Mouse (Mus musculus) right cerebral cortex, postnatal 4 days (tissue): ENCODE results near the gene Scarb1.

Experiments
- DNase-seq: peaks from one replicate; pipeline ENCODE4 v3.0.0-alpha.2; 2022

The Scarb1 gene

GRCm38 (mm10) chr5:125330656-125331055, 10.2 kb downstream of the Scarb1 start:
- DNase-seq = no peak

GRCm38 (mm10) chr5:125330191-125330590, 10.7 kb downstream of the Scarb1 start:
- DNase-seq = no peak

GRCm38 (mm10) chr5:125327596-125328385, 13.1 kb downstream of the Scarb1 start:
- no peak for DNase-seq

DNA sequence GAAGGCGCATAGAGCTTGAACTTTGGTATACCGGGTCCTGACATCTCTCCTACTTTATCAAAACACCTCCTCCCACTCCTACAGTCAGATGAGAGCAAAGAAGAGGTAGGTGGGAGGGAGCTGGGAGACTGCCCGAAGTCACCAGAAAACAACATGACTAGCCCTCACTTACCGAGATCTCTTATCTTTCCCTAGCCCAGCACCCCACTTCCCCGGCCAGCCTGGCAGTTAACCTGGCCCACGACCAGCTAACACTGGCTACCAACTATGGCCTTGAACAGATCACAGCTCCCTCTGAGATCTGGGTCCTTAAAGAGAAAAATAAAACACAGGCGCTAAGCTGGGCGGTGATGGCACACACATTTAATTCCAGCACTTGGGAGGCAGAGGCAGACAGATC, 14.5 kb downstream of the Scarb1 start:
- DNase-seq = no peak

DNA sequence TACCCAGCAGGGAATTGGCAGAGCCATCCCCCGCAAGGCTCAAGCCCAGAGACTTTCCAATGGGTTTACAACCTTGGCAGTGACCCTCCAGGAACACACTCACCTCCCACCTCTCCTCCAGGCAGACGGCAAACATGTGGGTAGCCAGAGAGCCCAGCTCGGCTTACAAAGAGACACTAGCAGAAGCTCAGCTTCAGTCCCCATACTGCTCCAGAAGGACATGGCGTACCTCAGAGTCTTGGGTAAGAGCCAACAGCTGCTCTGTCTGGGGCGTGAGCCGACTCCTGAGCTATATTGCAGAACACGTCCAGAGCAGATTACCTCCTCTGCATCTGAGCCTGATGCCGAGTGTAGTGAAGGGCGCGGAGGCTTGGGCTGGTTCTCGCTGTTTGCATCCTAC, 15.0 kb downstream of the Scarb1 start:
- no peak for DNase-seq

GRCm38 (mm10) chr5:125325285-125325684, 15.6 kb downstream of the Scarb1 start:
- DNase-seq = no peak

GRCm38 (mm10) chr5:125323939-125324480, 16.9 kb downstream of the Scarb1 start:
- no peak for DNase-seq

GRCm38 (mm10) chr5:125323128-125323527, 17.8 kb downstream of the Scarb1 start:
- DNase-seq = no peak

- DNase-seq = no peak
Observed at GRCm38 (mm10) chr5:125321836-125322235, 19.1 kb downstream of the Scarb1 start.

- DNase-seq = peak; percentile 41
Observed at GRCm38 (mm10) chr5:125319057-125319800, 21.7 kb downstream of the Scarb1 start.

DNA sequence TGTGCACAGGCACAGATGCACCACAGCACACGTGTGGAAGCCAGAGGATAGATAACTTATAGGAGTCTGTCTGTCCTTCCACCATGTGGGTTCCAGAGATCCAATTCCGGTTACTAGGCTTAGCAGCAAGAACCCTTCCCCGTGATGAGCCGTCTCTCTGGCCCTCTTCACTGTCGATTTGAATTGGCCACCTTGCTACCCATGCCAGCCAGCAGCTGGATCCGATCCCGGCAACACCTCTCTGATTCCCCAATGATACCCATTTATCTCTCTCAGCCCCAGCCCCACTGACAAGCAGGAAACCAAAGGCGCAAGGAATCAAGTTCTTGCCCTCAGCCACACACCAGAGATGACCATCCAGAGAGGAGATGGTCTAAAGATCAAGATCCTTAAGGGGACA, 22.9 kb downstream of the Scarb1 start:
- no peak for DNase-seq

- no peak for DNase-seq
Observed at GRCm38 (mm10) chr5:125317296-125317695, 23.6 kb downstream of the Scarb1 start.

- no peak for DNase-seq
Observed at GRCm38 (mm10) chr5:125316771-125317170, 24.1 kb downstream of the Scarb1 start.

GRCm38 (mm10) chr5:125315110-125315509, 25.8 kb downstream of the Scarb1 start:
- no peak for DNase-seq

GRCm38 (mm10) chr5:125313991-125314390, 26.9 kb downstream of the Scarb1 start:
- no peak for DNase-seq

GRCm38 (mm10) chr5:125312970-125313597, 27.8 kb downstream of the Scarb1 start:
- peak; percentile 27 for DNase-seq

DNA sequence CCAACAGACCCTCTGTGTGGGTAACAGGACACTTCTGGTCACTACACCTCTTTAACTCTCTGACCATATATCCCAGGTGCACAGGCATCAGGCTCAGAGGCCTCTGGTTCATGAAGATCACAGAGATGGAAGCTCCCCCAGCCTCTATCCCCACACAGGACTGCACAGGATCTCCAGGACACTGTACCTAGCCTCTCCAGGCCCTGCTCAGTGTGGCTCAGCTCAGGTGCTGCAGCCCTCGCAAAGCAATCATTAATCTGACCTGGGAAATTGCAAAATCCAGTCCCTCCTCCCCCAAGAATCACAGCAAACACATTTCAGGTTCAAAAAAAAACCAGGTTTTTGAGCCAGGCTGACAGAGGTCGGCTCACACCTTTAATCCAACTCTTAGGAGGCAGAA, 29.9 kb downstream of the Scarb1 start:
- no peak for DNase-seq

- no peak for DNase-seq
Observed at GRCm38 (mm10) chr5:125309193-125309592, 31.7 kb downstream of the Scarb1 start.

DNA sequence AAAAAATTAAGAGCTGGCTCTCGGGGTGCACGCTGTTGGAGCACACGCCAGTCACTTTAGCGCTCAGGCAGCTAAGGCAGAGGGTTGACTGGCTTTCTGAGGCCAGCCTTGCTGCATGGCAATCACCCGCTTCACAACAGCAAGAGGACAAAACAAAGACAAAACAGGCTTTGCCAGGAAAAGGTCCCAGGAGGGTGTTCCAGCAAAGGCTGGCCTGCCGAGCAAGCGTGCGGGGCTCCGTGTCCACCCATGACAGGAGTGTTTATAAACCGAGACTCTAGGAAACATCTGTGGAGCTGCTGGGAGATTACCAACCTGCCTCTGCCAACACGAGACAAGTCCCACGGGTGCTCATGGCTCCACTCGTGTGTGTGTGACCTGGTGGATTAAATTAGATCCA, 34.1 kb downstream of the Scarb1 start:
- DNase-seq = no peak

- no peak for DNase-seq
Observed at GRCm38 (mm10) chr5:125306372-125306771, 34.5 kb downstream of the Scarb1 start.

GRCm38 (mm10) chr5:125305229-125306081, 35.4 kb downstream of the Scarb1 start:
- no peak for DNase-seq

DNA sequence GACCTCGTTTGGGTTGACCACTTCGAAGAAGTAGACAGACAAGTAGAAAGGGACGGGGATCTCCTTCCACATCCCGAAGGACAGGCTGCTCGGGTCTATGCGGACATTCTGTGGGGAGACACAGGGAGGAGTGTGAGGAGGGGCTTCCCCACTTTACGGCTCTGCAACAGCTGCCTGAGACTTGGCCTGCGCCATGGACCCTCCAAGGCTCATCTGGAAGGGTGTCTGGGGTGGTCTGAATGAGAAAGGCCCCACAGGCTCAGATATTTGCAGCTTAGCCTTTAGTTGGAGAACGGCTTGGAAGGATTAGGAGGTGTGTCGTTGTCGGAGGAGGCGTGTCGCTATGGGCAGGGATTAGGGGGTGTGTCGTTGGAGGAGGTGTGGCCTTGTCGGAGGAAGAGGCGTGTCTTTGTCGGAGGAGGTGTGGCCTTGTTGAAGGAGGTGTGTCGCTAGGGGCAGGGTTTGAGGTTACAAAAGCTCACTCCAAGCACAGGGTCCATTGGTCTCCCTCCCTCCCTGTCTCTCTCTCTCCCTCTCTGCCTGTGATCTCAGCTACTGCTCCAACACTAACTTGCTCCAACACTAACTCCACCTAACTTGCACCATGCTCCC, 36.5 kb downstream of the Scarb1 start:
- no peak for DNase-seq
